Mouse (Mus musculus) CD4-positive helper T cell, adult 2 months (primary cell): Measurements from ENCODE around the gene Anks4b.

ENCODE experiments used
- DNase-seq: peaks from one replicate; pipeline ENCODE4 v3.0.0-alpha.2; 2012; ENCODE audit warnings: low read depth, missing footprints, low spot score

The Anks4b gene

GRCm38 (mm10) chr7:120173603-120174244 lies at the start of gene Anks4b:
Gene Anks4b, plus strand, starts transcription at chr7:120173858.
- no peak for DNase-seq

- peak; percentile 13 for DNase-seq
Measured at GRCm38 (mm10) chr7:120124844-120125243, 48.8 kb upstream of the Anks4b start.

- DNase-seq = no peak
Measured at GRCm38 (mm10) chr7:120126976-120127685, 46.5 kb upstream of the Anks4b start.

GRCm38 (mm10) chr7:120127686-120128059 lies 46.0 kb upstream of the Anks4b start:
- DNase-seq = no peak

GRCm38 (mm10) chr7:120128951-120129350 lies 44.7 kb upstream of the Anks4b start:
- no peak for DNase-seq

GRCm38 (mm10) chr7:120142743-120143142 lies 30.9 kb upstream of the Anks4b start:
- no peak for DNase-seq

GRCm38 (mm10) chr7:120145191-120145590 lies 28.5 kb upstream of the Anks4b start, which contains the start of gene Zp2:
Gene Zp2, minus strand, starts transcription at chr7:120145291.
- DNase-seq = no peak

- DNase-seq = no peak
Measured at GRCm38 (mm10) chr7:120150257-120150656, 23.4 kb upstream of the Anks4b start.

- no peak for DNase-seq
Measured at GRCm38 (mm10) chr7:120150898-120151297, 22.8 kb upstream of the Anks4b start.

GRCm38 (mm10) chr7:120156841-120157409 lies 16.7 kb upstream of the Anks4b start:
- no peak for DNase-seq

- DNase-seq = no peak
Measured at GRCm38 (mm10) chr7:120157575-120158061, 16.0 kb upstream of the Anks4b start.

GRCm38 (mm10) chr7:120158121-120158613 lies 15.5 kb upstream of the Anks4b start:
- DNase-seq = no peak

- DNase-seq = no peak
Measured at GRCm38 (mm10) chr7:120163581-120164251, 9.9 kb upstream of the Anks4b start.

GRCm38 (mm10) chr7:120172188-120172700 lies 1.4 kb upstream of the Anks4b start:
- DNase-seq = no peak

- DNase-seq = no peak
Measured at GRCm38 (mm10) chr7:120174723-120175504, 1.3 kb downstream of the Anks4b start.

- no peak for DNase-seq
Measured at GRCm38 (mm10) chr7:120177611-120178010, 4.0 kb downstream of the Anks4b start.

GRCm38 (mm10) chr7:120178935-120179334 lies 5.3 kb downstream of the Anks4b start:
- no peak for DNase-seq

GRCm38 (mm10) chr7:120180547-120180946 lies 6.9 kb downstream of the Anks4b start:
- DNase-seq = no peak

- DNase-seq = no peak
Measured at GRCm38 (mm10) chr7:120181401-120182230, 8.0 kb downstream of the Anks4b start.

- no peak for DNase-seq
Measured at GRCm38 (mm10) chr7:120182891-120183290, 9.2 kb downstream of the Anks4b start.
